In the genomic region with DNA sequence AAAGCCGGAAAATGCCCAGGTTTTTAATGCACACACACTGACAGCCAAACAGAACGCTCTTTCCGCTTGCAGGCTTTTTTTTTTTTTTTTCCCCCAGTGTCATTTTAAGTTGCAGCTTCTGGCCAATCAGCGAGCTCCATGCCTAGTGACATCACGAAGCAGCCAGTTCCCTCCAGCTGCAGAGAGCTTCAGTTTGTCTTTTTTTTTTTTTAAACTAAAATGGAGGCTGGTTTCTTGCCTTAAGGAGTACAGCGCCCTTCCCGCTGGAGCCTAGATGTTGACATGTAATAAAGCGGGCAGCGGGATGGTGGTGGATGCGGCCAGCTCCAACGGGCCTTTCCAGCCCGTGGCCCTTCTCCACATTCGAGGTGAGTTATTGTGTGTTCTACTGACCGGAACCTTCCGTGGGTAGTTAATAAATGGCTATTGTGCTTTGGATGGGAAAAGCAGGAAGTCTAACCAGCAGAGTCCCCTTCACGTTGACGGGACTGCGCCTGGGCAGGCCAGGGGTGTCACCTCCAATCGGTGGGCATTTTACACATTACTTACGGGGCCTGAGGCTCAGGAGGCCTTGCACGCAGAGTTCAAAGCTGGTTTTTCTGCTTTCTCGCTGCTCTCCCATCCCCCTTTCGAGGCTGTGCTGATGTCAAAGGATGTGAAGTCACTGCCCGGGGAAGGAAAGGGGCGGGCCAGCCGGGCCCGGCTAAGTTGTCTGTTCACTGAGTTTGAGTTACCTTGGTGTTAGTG, we compare ENCODE assay signal across 7 mouse cellular contexts. TPM values are rescaled to one million over a fixed set of nuclear protein-coding genes. Genes with fewer than 3 reads are reported as not detected.
A peak's percentile ranks its signal among the peaks of the same experiment; 100 is the strongest.
DNase-seq lines count a peak whose midpoint lies in the region; ATAC-seq and TF ChIP-seq lines count a peak whose summit lies in the region.

No protein-coding gene starts in this region.

- peak overlapping the region; percentile 87 for H3K4me2 ChIP-seq in embryonic facial prominence, embryonic 13.5 days
- peak overlapping the region; percentile 90 for H3K4me2 ChIP-seq in limb, embryonic 12.5 days
- peak overlapping the region; percentile 85 for H3K4me2 ChIP-seq in midbrain, embryonic 15.5 days

- no peaks in the 10 kb centered on the region for H3K27me3 ChIP-seq in embryonic facial prominence, embryonic 13.5 days
- no peaks in the 10 kb centered on the region for H3K27me3 ChIP-seq in kidney, adult 2 months (replicated peaks; ENCODE audit: control insufficient read depth, insufficient read depth, low read length)
- H3K27me3 ChIP-seq in limb, embryonic 12.5 days, result no peaks in the 10 kb centered on the region
- H3K27me3 ChIP-seq in midbrain, embryonic 15.5 days (replicated peaks), result no peaks in the 10 kb centered on the region
- no peaks in the 10 kb centered on the region for H3K27me3 ChIP-seq in spleen, adult 2 months (ENCODE audit: control insufficient read depth, insufficient read depth, low read length)

- H3K4me1 ChIP-seq in embryonic facial prominence, embryonic 13.5 days, result peaks cover 31% of the 10 kb centered on the region
- peaks cover 31% of the 10 kb centered on the region for H3K4me1 ChIP-seq in kidney, adult 2 months (ENCODE audit: control insufficient read depth, insufficient read depth, low read length)
- peaks cover 18% of the 10 kb centered on the region for H3K4me1 ChIP-seq in limb, embryonic 12.5 days (replicated peaks)
- peaks cover 38% of the 10 kb centered on the region for H3K4me1 ChIP-seq in midbrain, embryonic 15.5 days
- peaks cover 14% of the 10 kb centered on the region; the same call in 1 of the 2 replicates for H3K4me1 ChIP-seq in spleen, adult 2 months (ENCODE audit: control insufficient read depth, insufficient read depth, insufficient read length)

- no peaks in the 10 kb centered on the region for H3K9me3 ChIP-seq in embryonic facial prominence, embryonic 13.5 days
- no peaks in the 10 kb centered on the region; the same call in 1 of the 2 replicates for H3K9me3 ChIP-seq in limb, embryonic 12.5 days
- H3K9me3 ChIP-seq in midbrain, embryonic 15.5 days, result no peaks in the 10 kb centered on the region

- no peak for TF ChIP-seq CTCF in kidney, adult 2 months (conservative IDR thresholded peaks at IDR 0.05; ENCODE audit: insufficient read depth, insufficient read length, low read depth, low read length)
- no peak for TF ChIP-seq CTCF in spleen, adult 2 months (IDR thresholded peaks at IDR 0.05; ENCODE audit: extremely low read depth, insufficient read depth, insufficient read length, insufficient replicate concordance)

- H3K27ac ChIP-seq in embryonic facial prominence, embryonic 13.5 days, result peak overlapping the region; percentile 99
- peak overlapping the region; percentile 95 for H3K27ac ChIP-seq in kidney, adult 2 months (ENCODE audit: insufficient read depth, low read depth, low read length)
- peak overlapping the region; percentile 99 for H3K27ac ChIP-seq in limb, embryonic 12.5 days
- peak overlapping the region; percentile 97 for H3K27ac ChIP-seq in midbrain, embryonic 15.5 days
- peak overlapping the region; percentile 98 for H3K27ac ChIP-seq in spleen, adult 2 months (ENCODE audit: insufficient read depth, low read length)

- H3K9ac ChIP-seq in embryonic facial prominence, embryonic 13.5 days, result peak overlapping the region; percentile 87
- peak overlapping the region; percentile 76 for H3K9ac ChIP-seq in limb, embryonic 12.5 days (replicated peaks)
- peak overlapping the region; percentile 75 for H3K9ac ChIP-seq in midbrain, embryonic 15.5 days

- peak; percentile 87 to 88 for DNase-seq in adrenal gland, postnatal 36 days
- DNase-seq in heart, adult 18-20 months, result peak; percentile 90 to 92
- DNase-seq in kidney, adult 2 months, result peak; percentile 95
- DNase-seq in spleen, adult 2 months (ENCODE audit: low read depth in 1 of 2, low spot score in 2 of 2), result peak; percentile 81 to 91

- peak; percentile 78 for ATAC-seq in embryonic facial prominence, embryonic 13.5 days (ENCODE audit: insufficient number of reproducible peaks, insufficient read depth, low FRiP score, low TSS enrichment, low read depth)
- peak; percentile 83 for ATAC-seq in limb, embryonic 12.5 days (ENCODE audit: insufficient number of reproducible peaks, insufficient read depth, low FRiP score, low TSS enrichment, low read depth)
- ATAC-seq in midbrain, embryonic 15.5 days (replicated peaks), result peak; percentile 88

- H3K4me3 ChIP-seq in embryonic facial prominence, embryonic 13.5 days, result peak overlapping the region; percentile 74
- H3K4me3 ChIP-seq in kidney, adult 2 months (ENCODE audit: insufficient read depth, low read depth, low read length), result peak overlapping the region; percentile 71
- H3K4me3 ChIP-seq in limb, embryonic 12.5 days (replicated peaks), result peak overlapping the region; percentile 67
- peak overlapping the region; percentile 69 for H3K4me3 ChIP-seq in midbrain, embryonic 15.5 days
- peak overlapping the region; percentile 80 for H3K4me3 ChIP-seq in spleen, adult 2 months (ENCODE audit: extremely low read depth, insufficient read depth, insufficient read length)

- TF ChIP-seq POLR2A in kidney, adult 2 months (IDR thresholded peaks at IDR 0.05; ENCODE audit: low read depth, low read length), result no peak
- TF ChIP-seq POLR2A in spleen, adult 2 months (IDR thresholded peaks at IDR 0.05; ENCODE audit: low read depth, low read length), result peak; percentile 55; the same call in 1 of the 2 replicates

- WGBS in embryonic facial prominence, embryonic 13.5 days, result under 1% methylated on average over 27 of the region's 27 CpGs
- under 1% methylated on average over 27 of the region's 27 CpGs for WGBS in kidney, adult 2 months
- WGBS in limb, embryonic 12.5 days, result under 1% methylated on average over 27 of the region's 27 CpGs
- WGBS in midbrain, embryonic 15.5 days, result under 1% methylated on average over 27 of the region's 27 CpGs
- WGBS in spleen, adult 2 months, result under 1% methylated on average over 27 of the region's 27 CpGs

- H3K36me3 ChIP-seq in embryonic facial prominence, embryonic 13.5 days, result peaks cover 23% of the 10 kb centered on the region
- no peaks in the 10 kb centered on the region for H3K36me3 ChIP-seq in kidney, adult 2 months (ENCODE audit: control insufficient read depth, insufficient read depth, low read length)
- H3K36me3 ChIP-seq in limb, embryonic 12.5 days, result peaks cover 23% of the 10 kb centered on the region; the same call in 1 of the 2 replicates
- 0 out of 2 replicates have a peak, but pooled peaks cover 4% of the 10 kb centered on the region for H3K36me3 ChIP-seq in midbrain, embryonic 15.5 days (replicated peaks)
- H3K36me3 ChIP-seq in spleen, adult 2 months (ENCODE audit: control insufficient read depth, insufficient read depth, low read length), result no peaks in the 10 kb centered on the region

RNA-seq across cellular contexts. Expression of a gene that starts 38.8 kb away (rescaled TPM):
- total RNA-seq in adrenal gland, postnatal 36 days (2021), result 100 to 1,000 TPM; 104 to 114 TPM
- polyA plus RNA-seq in embryonic facial prominence, embryonic 13.5 days (2015; fragmentation: Nextera tagmentation; extraction: Ambion mirVana), result 151 TPM in 2 replicates
- total RNA-seq in heart, adult 18-20 months (2021), result 10 to 100 TPM; 91.7 to 91.9 TPM
- 29.9 and 41.3 TPM in 2 replicates for polyA plus RNA-seq in kidney, adult 2 months (2012; rRNA removed)
- polyA plus RNA-seq in limb, embryonic 12.5 days (2016; fragmentation: Nextera tagmentation; extraction: Ambion mirVana), result 147 and 153 TPM in 2 replicates
- 142 and 149 TPM in 2 replicates for polyA plus RNA-seq in midbrain, embryonic 15.5 days (2015; fragmentation: Nextera tagmentation; extraction: Ambion mirVana)
- 22.0 and 22.8 TPM in 2 replicates for polyA plus RNA-seq in spleen, adult 2 months (2012; rRNA removed)

Comparison
In these comparisons a context has a peak if more than half of its experiments do, and no peak if none do; other contexts are left out.
1. Peak in every context shown above with its lines: DNase-seq, ATAC-seq, H3K4me3 ChIP-seq and H3K27ac ChIP-seq.